Mouse (Mus musculus) kidney, postnatal 14 days (tissue): Measurements from ENCODE around the gene Yy1.

Experiments used
- DNase-seq: peaks from one replicate; pipeline ENCODE4 v3.0.0; 2022; ENCODE audit warnings: mixed read lengths

Gene Yy1

DNA sequence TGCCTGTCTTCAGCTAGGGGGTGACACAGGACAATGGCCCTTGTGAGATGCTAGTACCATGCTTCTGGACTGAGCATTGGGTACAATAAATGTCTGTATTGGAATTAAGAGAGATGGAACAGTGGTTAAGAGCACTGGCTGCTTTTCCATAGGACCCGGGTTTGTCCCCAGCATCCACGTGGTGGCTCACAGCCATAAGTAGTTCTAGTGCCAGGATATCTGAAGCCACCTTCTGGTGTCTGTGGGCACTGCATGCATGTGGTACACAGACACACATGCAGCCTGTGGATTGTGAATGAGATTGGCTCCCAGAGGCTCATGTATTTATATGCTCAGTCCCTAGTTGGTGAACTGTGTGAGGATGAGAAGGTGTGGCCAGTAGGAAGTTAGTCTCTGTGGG lies 76.8 kb downstream of the Yy1 start:
- no peak for DNase-seq
